Mouse (Mus musculus) lung, adult 2 months (tissue): ENCODE measurements around the gene Frem3. TPM values are rescaled to one million over a fixed set of nuclear protein-coding genes. Genes with fewer than 3 reads are reported as not detected.
A peak's percentile ranks its signal among the peaks of the same experiment; 100 is the strongest.

Experiments
- DNase-seq: peaks from one replicate; pipeline ENCODE4 v3.0.0; 2022
- H3K4me1 ChIP-seq: fragments of 200-500 bp; 2 replicates; pipeline ENCODE4 v1.6.1; 2011; ENCODE audit warnings: low read length; ENCODE audit not compliant: control insufficient read depth, insufficient read depth
- H3K4me3 ChIP-seq: fragments of 200-500 bp; replicated peaks from 2 replicates; pipeline ENCODE3; 2011; ENCODE audit warnings: low read depth, mild to moderate bottlenecking, control low read depth, low read length; ENCODE audit errors: extremely low read depth
- CTCF ChIP-seq: fragments of 200-500 bp; IDR thresholded peaks from 2 replicates; pipeline ENCODE4 v1.5.1; 2011; ENCODE audit warnings: mild to moderate bottlenecking, low read length, control low read depth; ENCODE audit not compliant: insufficient read depth
- POLR2A ChIP-seq: fragments of 200-500 bp; IDR thresholded peaks from 2 replicates; pipeline ENCODE4 v1.6.1; 2011; ENCODE audit warnings: low read depth, mild to moderate bottlenecking, control low read depth, low read length, borderline replicate concordance; ENCODE audit errors: extremely low read depth
- WGBS: fragments of 180-500 bp; shearing (Covaris S2); methylation state at CpG from one replicate; pipeline ENCODE4 v1.1.7; 2018; 5-methylcytosine and 5-hydroxymethylcytosine counted together
- polyA plus RNA-seq: library from polyadenylated mRNA; depleted of rRNA; stranded (reverse); fragments of >200 nt; gene quantifications from 2 replicates; pipeline ENCODE4 v1.2.3, GENCODE M21; 2012

Gene Frem3
- polyA plus RNA-seq, 1 experiment, result not detected

DNA sequence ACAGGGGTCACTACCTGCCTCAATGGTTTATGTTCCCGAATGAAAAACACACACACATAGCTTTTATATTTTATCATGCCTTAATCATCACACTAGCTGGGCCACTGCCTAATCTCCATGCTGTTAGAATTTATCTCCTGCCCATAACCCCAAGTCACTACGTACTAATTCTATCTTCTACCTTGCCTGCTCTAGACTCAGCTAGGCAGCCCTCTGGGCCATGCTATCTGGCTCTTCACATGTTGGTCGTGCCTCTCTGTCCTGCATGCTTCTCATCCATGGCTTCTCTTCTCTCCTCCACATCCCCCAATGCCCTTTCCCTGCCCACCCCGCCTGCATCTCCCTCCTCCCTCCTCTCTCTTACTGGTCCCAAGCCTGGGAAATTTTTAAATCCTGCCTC, 9.0 kb upstream of the Frem3 start:
- TF ChIP-seq POLR2A, result no peak
- TF ChIP-seq CTCF, result no peak
- WGBS, result 75% methylated on average over 4 of the region's 4 CpGs
- DNase-seq, result no peak

DNA sequence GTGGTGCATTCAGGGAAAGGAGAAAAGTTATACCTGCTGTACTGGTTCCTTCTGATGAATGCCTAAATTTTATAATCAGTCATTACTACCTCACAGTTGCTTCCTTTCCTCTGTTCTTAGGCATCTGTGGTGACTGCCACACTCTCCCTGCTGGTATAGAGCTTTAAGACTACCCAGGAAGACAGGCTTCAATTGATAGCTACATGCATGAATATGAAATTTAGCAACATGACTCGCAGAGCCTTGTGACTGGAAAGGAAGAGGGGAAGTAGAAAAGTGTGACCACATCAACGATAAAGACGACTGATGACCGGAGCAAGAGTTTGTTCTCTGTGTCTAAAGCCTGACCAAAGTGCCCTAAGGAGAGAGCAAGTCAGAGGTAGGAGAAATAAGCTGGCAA, 3.8 kb upstream of the Frem3 start:
- TF ChIP-seq CTCF (no peak), POLR2A (no peak)
- Histone ChIP-seq H3K4me3 (no peak overlapping the region), H3K4me1 (no peaks in the 10 kb centered on the region)
- 66% methylated on average over 4 of the region's 4 CpGs for WGBS
- DNase-seq, result no peak

More for the DNA sequence above, 9.0 kb upstream of the Frem3 start:
- Histone ChIP-seq H3K4me1 (no peaks in the 10 kb centered on the region), H3K4me3 (no peak overlapping the region)

- DNase-seq, result no peak
- Histone ChIP-seq H3K4me3 (no peak overlapping the region), H3K4me1 (no peaks in the 10 kb centered on the region)
- TF ChIP-seq CTCF, result no peak
- TF ChIP-seq POLR2A, result no peak
- 6% methylated on average over 12 of the region's 12 CpGs for WGBS
Measured at GRCm38 (mm10) chr8:80611441-80611751, 516 bp downstream of the Frem3 start.

DNA sequence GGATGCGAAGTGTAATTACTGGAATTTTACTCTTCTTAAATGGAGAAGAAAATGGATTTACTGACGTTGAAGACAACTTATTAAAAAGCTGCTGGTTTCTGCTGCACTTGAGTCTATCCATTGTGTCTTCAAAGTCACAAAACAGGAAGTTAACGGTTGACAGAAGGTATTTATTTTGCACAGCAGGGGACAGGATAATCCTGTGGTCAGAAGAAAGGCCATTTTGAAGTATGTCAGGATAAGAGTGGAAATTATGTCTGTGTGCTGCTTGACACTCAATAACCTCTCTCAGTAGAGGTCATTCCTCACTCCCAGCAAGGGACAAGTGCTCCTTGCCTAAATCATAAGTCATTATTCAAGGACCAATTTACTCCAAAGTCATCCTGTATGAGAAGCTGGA, 8.9 kb downstream of the Frem3 start:
- Histone ChIP-seq H3K4me3 (no peak overlapping the region), H3K4me1 (no peaks in the 10 kb centered on the region)
- TF ChIP-seq POLR2A, result no peak
- no peak for TF ChIP-seq CTCF
- DNase-seq, result no peak
- WGBS, result 50% methylated on average over 3 of the region's 3 CpGs

GRCm38 (mm10) chr8:80647394-80647793, 36.5 kb downstream of the Frem3 start:
- H3K4me1 ChIP-seq, result no peaks in the 10 kb centered on the region
- H3K4me3 ChIP-seq, result no peak overlapping the region
- DNase-seq, result no peak
- WGBS, result 62% methylated on average over 6 of the region's 6 CpGs
- TF ChIP-seq POLR2A (no peak), CTCF (no peak)

GRCm38 (mm10) chr8:80657639-80658038, 46.8 kb downstream of the Frem3 start:
- no peak for DNase-seq
- TF ChIP-seq POLR2A, result no peak
- TF ChIP-seq CTCF, result no peak
- Histone ChIP-seq H3K4me3 (no peak overlapping the region), H3K4me1 (no peaks in the 10 kb centered on the region)
- 19% methylated on average over 4 of the region's 4 CpGs for WGBS

DNA sequence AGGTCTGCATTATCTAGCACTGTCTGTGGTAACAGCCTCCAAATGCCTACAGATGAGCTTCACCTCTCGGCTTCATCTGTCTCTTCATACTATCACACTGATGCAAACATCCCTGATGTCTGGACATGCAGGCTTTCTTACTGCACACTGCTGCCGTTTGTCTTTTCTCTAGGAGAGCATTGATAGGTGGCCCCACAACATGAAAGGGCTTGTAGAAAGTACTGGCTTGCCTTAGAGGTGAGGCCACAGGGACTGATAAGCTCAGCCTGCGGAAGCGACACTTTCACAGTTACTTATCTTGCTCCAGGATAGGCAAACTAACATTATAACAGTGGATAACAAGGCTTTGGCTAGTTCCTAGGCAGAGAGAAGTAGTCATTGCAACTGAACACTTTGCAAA, 50.2 kb downstream of the Frem3 start:
- WGBS, result 44% methylated on average over 4 of the region's 4 CpGs
- Histone ChIP-seq H3K4me1 (no peaks in the 10 kb centered on the region), H3K4me3 (no peak overlapping the region)
- TF ChIP-seq POLR2A (no peak), CTCF (no peak)
- DNase-seq, result no peak

GRCm38 (mm10) chr8:80663476-80663875, 52.6 kb downstream of the Frem3 start:
- H3K4me3 ChIP-seq, result no peak overlapping the region
- DNase-seq, result no peak
- WGBS, result 59% methylated on average over 3 of the region's 3 CpGs
- H3K4me1 ChIP-seq, result no peaks in the 10 kb centered on the region
- TF ChIP-seq CTCF (no peak), POLR2A (no peak)

DNA sequence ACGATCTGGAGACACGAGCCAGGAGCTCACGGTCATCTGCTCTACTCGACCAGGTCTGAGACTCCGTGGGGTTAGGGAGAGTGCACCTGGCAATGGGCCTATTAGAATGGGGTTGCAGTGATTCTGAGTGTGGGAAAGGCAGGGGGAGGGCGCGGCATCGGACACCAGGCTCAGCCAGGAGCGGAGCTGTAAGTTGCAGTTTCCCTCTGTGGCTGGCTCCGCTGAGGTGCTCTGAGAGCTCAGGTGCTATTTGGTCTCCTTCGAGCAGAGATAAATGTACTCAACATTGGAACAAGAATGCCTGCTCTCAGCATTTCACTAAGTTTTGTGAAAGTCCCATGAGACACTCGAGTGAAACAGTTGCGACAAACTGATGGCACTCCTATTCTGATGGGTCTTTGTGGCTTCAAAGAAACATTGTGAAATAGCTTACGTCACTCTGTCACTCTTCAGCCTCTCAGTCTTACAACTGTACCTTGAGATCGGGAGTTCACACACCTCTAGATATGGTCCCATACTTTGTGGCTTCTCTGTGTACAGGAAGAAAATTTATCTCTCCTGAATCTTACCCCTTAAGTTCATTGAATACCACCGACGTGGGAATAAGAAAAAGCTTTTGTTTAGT, 58.5 kb downstream of the Frem3 start:
- Histone ChIP-seq H3K4me3 (peak overlapping the region; percentile 32), H3K4me1 (no peaks in the 10 kb centered on the region)
- WGBS, result 44% methylated on average over 17 of the region's 17 CpGs
- DNase-seq, result no peak
- no peak for TF ChIP-seq POLR2A
- TF ChIP-seq CTCF, result no peak

DNA sequence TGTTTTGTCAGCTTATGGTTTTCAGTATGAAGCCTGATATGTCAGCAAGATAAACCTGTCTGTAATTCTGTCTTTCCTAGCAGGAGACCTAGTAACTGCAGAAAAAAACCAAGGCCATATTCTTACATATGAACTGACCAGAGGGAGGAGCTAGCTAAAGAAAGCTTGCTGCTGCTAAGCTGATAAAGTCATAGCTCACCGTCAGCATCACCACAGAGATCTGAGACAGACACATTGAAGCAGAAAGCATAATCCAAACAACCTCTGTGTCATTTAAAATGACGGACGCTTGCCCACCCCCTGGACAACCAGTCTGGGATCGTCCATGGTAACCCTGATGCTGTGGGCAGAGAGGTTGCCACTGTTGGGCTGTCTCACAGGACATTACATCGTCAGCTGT, 71.7 kb downstream of the Frem3 start:
- 71% methylated on average over 5 of the region's 5 CpGs for WGBS
- TF ChIP-seq CTCF (no peak), POLR2A (no peak)
- no peak overlapping the region for H3K4me3 ChIP-seq
- no peak for DNase-seq
- H3K4me1 ChIP-seq, result no peaks in the 10 kb centered on the region

DNA sequence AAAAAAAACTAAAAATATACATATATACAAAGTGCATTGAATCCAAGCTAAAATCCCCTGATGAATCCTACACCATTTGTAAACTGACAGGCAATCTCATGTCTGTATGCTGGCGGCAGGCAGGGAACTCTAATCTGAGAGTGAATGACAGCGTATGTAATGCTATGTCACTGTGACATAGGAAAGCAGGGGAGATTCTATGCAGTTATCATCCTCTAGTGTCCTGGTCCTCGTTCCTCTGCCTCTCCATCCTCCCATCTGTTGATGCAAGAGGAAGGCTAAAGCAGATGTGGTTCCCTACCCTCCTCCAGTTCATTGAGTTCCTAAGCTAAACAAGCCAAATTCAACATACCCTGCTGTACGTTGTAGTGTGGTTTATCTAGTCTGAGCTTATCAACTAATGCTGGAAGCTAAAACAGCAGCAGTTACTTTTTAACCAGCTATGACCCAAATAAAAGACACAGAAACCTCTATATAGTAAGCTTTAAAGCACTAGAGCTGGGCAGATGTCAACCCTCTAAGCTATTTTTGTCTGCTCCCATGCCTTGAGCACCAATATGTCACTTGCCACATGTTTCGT, 73.0 kb downstream of the Frem3 start:
- no peaks in the 10 kb centered on the region for H3K4me1 ChIP-seq
- no peak for TF ChIP-seq POLR2A
- no peak for TF ChIP-seq CTCF
- WGBS, result 66% methylated on average over 5 of the region's 5 CpGs
- no peak for DNase-seq
- no peak overlapping the region for H3K4me3 ChIP-seq
